Mouse (Mus musculus) bone marrow, adult 2 months (tissue): ENCODE results near the gene Kif14. TPM values are rescaled to one million over a fixed set of nuclear protein-coding genes. Genes with fewer than 3 reads are reported as not detected.

Experiments
- H3K27ac ChIP-seq: fragments of 200-500 bp; 2 replicates; pipeline ENCODE4 v1.5.1; 2012; ENCODE audit warnings: low read depth, mild to moderate bottlenecking, control low read depth, inconsistent platforms, low read length; ENCODE audit not compliant: control insufficient read depth, poor library complexity, insufficient read depth
- H3K4me1 ChIP-seq: fragments of 200-500 bp; 2 replicates; pipeline ENCODE4 v1.6.1; 2011; ENCODE audit warnings: low read length; ENCODE audit not compliant: control insufficient read depth, insufficient read depth
- H3K4me3 ChIP-seq: fragments of 200-500 bp; replicated peaks from 2 replicates; pipeline ENCODE3; 2011; ENCODE audit warnings: mild to moderate bottlenecking, low read depth, low read length, control low read depth; ENCODE audit not compliant: control insufficient read depth
- CTCF ChIP-seq: fragments of 200-500 bp; IDR thresholded peaks from 2 replicates; pipeline ENCODE4 v1.5.1; 2011; ENCODE audit warnings: low read length, control low read depth; ENCODE audit not compliant: control insufficient read depth, insufficient read depth
- POLR2A ChIP-seq: fragments of 200-500 bp; IDR thresholded peaks from 2 replicates; pipeline ENCODE4 v1.6.1; 2011; ENCODE audit warnings: low read depth, mild to moderate bottlenecking, control low read depth, low read length, borderline replicate concordance; ENCODE audit not compliant: control insufficient read depth
- WGBS: fragments of 180-500 bp; shearing (Covaris S2); methylation state at CpG from one replicate; pipeline ENCODE4 v1.1.7; 2018; 5-methylcytosine and 5-hydroxymethylcytosine counted together
- polyA plus RNA-seq: library from polyadenylated mRNA; stranded (reverse); fragments of >200 nt; gene quantifications from 2 replicates; pipeline ENCODE4 v1.2.4, GENCODE M21; 2011; ENCODE audit warnings: low replicate concordance; ENCODE audit not compliant: missing spikeins, insufficient read depth, insufficient read length

Kif14 gene
- polyA plus RNA-seq, 1 experiment: 15.0 TPM

DNA sequence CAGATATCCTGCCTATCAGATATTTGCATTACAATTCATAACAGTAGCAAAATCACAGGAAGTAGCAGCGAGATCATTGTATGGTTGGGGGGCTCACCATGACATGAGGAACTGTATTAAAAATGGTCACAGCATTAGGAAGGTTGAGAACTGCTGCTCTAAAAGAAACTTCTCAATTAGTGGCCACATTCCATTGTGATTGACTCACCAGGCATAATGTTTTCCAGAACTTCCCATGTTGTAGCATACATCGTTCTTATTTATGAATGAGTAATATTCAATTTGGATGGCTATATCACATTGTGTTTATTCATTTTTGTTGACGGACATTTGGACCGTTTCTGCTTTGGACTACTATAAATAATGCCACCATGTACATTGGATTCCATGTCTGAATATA, 101.5 kb downstream of the Kif14 start:
- H3K4me1 ChIP-seq: no peaks in the 10 kb centered on the region
- TF ChIP-seq CTCF (no peak), POLR2A (no peak)
- no peak overlapping the region for H3K4me3 ChIP-seq
- H3K27ac ChIP-seq: no peak overlapping the region
- 85% methylated on average over 4 of the region's 4 CpGs for WGBS

DNA sequence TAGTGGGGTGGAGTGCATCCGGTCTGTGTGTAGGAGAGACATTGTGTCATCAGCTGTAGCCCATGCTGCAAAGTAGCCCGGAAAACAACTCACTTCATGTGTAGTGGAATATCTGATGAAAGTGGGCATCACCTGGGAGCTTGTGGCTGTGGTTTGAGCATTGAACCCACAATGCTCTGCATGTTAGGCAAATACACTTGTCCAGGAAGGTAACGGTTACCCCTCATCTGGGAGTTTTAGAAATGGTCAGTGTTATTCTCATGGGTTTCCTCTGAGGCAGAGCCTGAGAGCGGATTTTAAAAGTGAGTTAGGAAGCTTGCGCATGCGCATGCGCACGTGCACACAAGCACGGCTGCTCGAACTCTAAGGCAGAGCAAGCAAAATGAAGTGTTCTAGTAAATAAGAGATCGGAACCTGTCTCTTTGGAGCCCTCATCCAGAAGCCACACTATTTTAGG, 102.6 kb downstream of the Kif14 start:
- H3K4me3 ChIP-seq: no peak overlapping the region
- no peaks in the 10 kb centered on the region for H3K4me1 ChIP-seq
- 86% methylated on average over 11 of the region's 11 CpGs for WGBS
- H3K27ac ChIP-seq: no peak overlapping the region
- TF ChIP-seq POLR2A (no peak), CTCF (no peak)

DNA sequence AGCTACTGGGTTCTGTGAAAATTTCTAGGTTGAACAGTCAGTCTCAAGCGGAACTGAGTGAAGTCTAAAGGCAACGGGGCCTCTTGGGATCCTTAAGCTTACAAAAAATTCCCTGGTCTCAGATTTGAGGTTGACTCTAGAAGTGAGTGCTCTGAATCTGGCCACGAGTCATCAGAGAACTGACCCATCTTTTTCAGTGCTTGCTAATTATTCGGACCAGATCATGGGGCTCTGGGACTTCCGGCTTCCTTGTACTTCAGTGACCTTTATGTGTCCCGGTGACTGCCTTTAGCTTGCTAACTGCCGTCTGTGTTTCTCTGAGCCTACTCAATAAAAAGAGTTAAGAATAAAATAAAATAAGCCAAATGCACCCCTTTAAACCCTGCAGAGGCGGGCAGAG, 103.1 kb downstream of the Kif14 start:
- Histone ChIP-seq H3K4me3 (no peak overlapping the region), H3K4me1 (no peaks in the 10 kb centered on the region), H3K27ac (no peak overlapping the region)
- TF ChIP-seq CTCF (no peak), POLR2A (no peak)
- 86% methylated on average over 8 of the region's 8 CpGs for WGBS

DNA sequence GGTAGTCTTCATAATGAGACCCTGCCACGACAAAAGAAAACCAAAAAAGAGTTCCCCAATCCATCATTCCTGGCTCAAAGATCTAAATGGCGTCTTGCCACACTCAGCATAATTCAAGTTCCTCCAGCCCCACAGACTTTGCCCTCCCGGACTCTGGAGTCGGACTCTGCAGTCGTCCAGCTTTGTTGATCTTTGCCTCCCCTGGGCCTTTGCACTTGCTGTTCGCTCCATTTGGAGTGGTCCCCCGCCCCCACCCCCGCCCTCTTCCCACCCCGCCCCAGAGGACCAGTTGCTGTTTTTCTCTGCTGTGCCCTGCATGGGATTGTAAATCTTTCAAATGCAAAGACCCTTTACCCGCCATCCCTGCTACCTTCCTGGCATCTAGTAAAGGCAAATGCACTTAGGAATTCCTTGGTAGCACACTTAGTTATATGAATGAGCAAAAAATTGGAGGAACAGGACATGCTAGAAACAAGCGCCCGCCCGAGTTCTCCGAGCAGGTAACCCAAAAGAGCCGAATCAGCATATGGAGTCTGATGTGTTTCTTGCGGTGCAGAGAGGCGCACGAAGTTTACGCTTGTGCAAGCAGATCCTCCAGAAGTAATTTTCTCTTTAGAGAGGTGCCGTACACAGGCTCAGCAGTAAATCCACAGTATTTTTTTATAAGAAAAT, 103.6 kb downstream of the Kif14 start:
- H3K4me3 ChIP-seq: no peak overlapping the region
- H3K4me1 ChIP-seq: no peaks in the 10 kb centered on the region
- 60% methylated on average over 20 of the region's 20 CpGs for WGBS
- H3K27ac ChIP-seq: no peak overlapping the region
- TF ChIP-seq POLR2A (no peak), CTCF (no peak)

- no peaks in the 10 kb centered on the region for H3K4me1 ChIP-seq
- 36% methylated on average over 13 of the region's 13 CpGs for WGBS
- H3K27ac ChIP-seq: no peak overlapping the region
- H3K4me3 ChIP-seq: no peak overlapping the region
- no peak for TF ChIP-seq POLR2A
- TF ChIP-seq CTCF: no peak
Measured at GRCm38 (mm10) chr1:136570298-136570653, 104.1 kb downstream of the Kif14 start.

- no peak overlapping the region for H3K27ac ChIP-seq
- H3K4me1 ChIP-seq: no peaks in the 10 kb centered on the region
- 80% methylated on average over 9 of the region's 9 CpGs for WGBS
- no peak for TF ChIP-seq POLR2A
- TF ChIP-seq CTCF: no peak
- H3K4me3 ChIP-seq: no peak overlapping the region
Measured at GRCm38 (mm10) chr1:136570976-136571375, 104.8 kb downstream of the Kif14 start.

GRCm38 (mm10) chr1:136571530-136571929, 105.4 kb downstream of the Kif14 start:
- no peaks in the 10 kb centered on the region for H3K4me1 ChIP-seq
- TF ChIP-seq POLR2A (no peak), CTCF (no peak)
- H3K27ac ChIP-seq: no peak overlapping the region
- 87% methylated on average over 10 of the region's 10 CpGs for WGBS
- no peak overlapping the region for H3K4me3 ChIP-seq

DNA sequence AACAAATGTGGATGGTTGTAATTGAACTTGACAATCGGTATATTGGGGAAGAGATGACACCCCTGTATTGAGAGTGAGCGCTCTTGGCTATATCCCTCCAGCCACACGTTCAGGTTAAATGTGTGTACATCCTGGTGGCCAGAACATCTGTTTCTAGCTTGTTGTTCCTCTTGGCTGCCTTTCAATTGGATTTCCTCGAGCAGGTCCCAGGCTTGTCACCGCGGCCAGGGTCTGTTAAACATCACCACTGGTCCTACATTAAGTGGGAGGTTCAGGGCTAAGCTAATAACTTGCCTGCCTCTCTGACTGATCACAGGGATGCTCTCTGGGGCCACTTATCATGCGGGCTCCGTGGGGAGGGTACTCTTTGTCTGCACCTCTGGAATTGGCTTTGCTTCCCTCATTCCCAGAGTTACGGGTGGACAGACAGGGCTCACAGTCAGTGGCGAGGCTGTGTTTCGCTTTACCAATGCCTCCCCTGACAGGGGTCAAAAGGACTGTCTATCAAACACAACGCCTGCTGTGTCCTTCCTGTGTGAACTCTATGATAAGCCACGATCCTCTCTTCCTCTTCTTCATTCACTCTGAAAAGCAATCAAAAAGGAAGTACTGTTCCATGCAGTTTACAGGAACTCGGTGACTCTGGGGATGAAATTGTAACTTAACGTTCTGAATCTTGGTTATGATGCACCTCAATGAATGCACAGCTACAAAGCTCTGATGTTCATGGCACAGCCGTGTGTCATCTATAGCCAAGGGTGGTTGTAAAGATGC, 111.9 kb downstream of the Kif14 start:
- Histone ChIP-seq H3K27ac (no peak overlapping the region), H3K4me3 (peak overlapping the region; percentile 0), H3K4me1 (peaks cover 4% of the 10 kb centered on the region)
- WGBS: 10% methylated on average over 16 of the region's 16 CpGs
- TF ChIP-seq CTCF (no peak), POLR2A (no peak)

GRCm38 (mm10) chr1:136579360-136579759, 113.2 kb downstream of the Kif14 start:
- no peak overlapping the region for H3K27ac ChIP-seq
- TF ChIP-seq CTCF: no peak
- TF ChIP-seq POLR2A: no peak
- peaks cover 4% of the 10 kb centered on the region for H3K4me1 ChIP-seq
- 16% methylated on average over 14 of the region's 14 CpGs for WGBS
- H3K4me3 ChIP-seq: no peak overlapping the region
